Mouse (Mus musculus) spleen, adult 2 months (tissue): ENCODE measurements around the gene Scn4a. TPM values are rescaled to one million over a fixed set of nuclear protein-coding genes. Genes with fewer than 3 reads are reported as not detected.
"Not testable (repeated sequence)": the region's sequence is repeated elsewhere in the genome, so short reads cannot be mapped to it uniquely, and the experiment has no call there.

Experiments used
- DNase-seq, 2 experiments: peaks; one replicate each; pipeline versions ENCODE4 v3.0.0 to v3.0.0-alpha.2; 2012 to 2021; ENCODE audit warnings: low spot score in 2 of 2, low read depth in 1 of 2
- H3K27ac ChIP-seq: fragments of 200-500 bp; 2 replicates; pipeline ENCODE4 v1.5.1; 2012; ENCODE audit warnings: low read length, inconsistent platforms; ENCODE audit not compliant: insufficient read depth
- H3K27me3 ChIP-seq: fragments of 200-500 bp; 2 replicates; pipeline ENCODE4 v1.6.1; 2012; ENCODE audit warnings: mild to moderate bottlenecking, moderate library complexity, low read length, inconsistent platforms; ENCODE audit not compliant: control insufficient read depth, insufficient read depth
- H3K36me3 ChIP-seq: fragments of 200-500 bp; 2 replicates; pipeline ENCODE4 v1.6.1; 2012; ENCODE audit warnings: mild to moderate bottlenecking, low read length, inconsistent platforms; ENCODE audit not compliant: control insufficient read depth, insufficient read depth
- H3K4me1 ChIP-seq: fragments of 200-500 bp; 2 replicates; pipeline ENCODE4 v1.6.1; 2011; ENCODE audit warnings: inconsistent platforms; ENCODE audit not compliant: control insufficient read depth, insufficient read depth, insufficient read length
- H3K4me3 ChIP-seq: fragments of 200-500 bp; 2 replicates; pipeline ENCODE4 v1.5.1; 2011; ENCODE audit warnings: mild to moderate bottlenecking, inconsistent platforms; ENCODE audit not compliant: insufficient read depth, insufficient read length; ENCODE audit errors: extremely low read depth
- CTCF ChIP-seq: fragments of 200-500 bp; IDR thresholded peaks from 2 replicates; pipeline ENCODE4 v1.5.1; 2011; ENCODE audit warnings: mild to moderate bottlenecking, inconsistent platforms; ENCODE audit not compliant: insufficient read depth, insufficient read length, insufficient replicate concordance; ENCODE audit errors: extremely low read depth
- POLR2A ChIP-seq: fragments of 200-500 bp; IDR thresholded peaks from 2 replicates; pipeline ENCODE4 v1.6.1; 2011; ENCODE audit warnings: low read depth, low read length, inconsistent platforms
- WGBS: fragments of 180-500 bp; shearing (Covaris S2); methylation state at CpG from one replicate; pipeline ENCODE4 v1.1.7; 2018; 5-methylcytosine and 5-hydroxymethylcytosine counted together
- polyA plus RNA-seq: library from polyadenylated mRNA; depleted of rRNA; stranded (reverse); fragments of >200 nt; gene quantifications from 2 replicates; pipeline ENCODE4 v1.2.3, GENCODE M21; 2012

The Scn4a gene
- polyA plus RNA-seq, 1 experiment = 6.1 TPM

DNA sequence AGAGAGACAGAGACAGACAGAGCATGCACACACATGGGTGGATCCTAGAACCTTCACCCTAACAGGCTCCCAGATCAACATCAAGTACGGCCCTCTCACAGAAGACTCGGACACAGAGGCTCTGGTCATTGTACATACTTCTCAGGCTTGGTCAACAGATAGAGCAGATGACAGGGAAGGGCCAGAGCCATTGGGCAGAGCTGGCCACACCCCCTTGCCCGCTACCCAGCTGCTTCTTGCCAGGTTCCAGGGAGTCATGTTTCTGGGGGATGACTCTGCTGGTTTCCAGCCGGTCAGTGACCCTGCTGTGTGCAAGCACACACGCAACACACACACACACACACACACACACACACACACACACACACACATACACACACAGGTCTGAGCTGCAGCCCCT lies 2.2 kb downstream of the Scn4a start:
- no peak for TF ChIP-seq POLR2A
- Histone ChIP-seq H3K4me3 (no peak overlapping the region), H3K4me1 (peaks cover 10% of the 10 kb centered on the region), H3K27me3 (no peaks in the 10 kb centered on the region), H3K36me3 (no peaks in the 10 kb centered on the region), H3K27ac (no peak overlapping the region)
- no peak for DNase-seq
- WGBS = 86% methylated on average over 5 of the region's 5 CpGs

DNA sequence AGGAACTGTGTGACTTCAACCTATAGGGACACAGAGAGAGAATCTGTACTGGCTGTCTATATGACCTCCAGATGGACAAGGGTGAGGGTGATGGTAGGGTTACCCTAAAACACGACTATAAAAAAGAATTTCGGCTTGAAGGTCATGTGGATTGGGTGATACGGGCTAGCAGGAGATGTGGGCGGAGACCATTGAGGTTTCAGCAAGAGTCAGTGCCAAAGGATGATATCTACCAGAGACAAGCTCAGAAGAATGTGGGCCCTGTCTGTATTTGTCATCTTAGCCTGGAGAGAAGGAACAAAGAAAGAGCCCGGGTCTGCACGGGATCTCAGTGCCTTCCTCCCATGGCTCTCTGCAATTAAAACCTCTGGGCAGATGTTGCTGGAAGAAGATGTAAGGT lies 3.3 kb downstream of the Scn4a start:
- no peak for TF ChIP-seq CTCF
- no peak for TF ChIP-seq POLR2A
- Histone ChIP-seq H3K4me3 (no peak overlapping the region), H3K27ac (no peak overlapping the region), H3K4me1 (no peaks in the 10 kb centered on the region), H3K27me3 (no peaks in the 10 kb centered on the region), H3K36me3 (no peaks in the 10 kb centered on the region)
- 80% methylated on average over 6 of the region's 6 CpGs for WGBS
- DNase-seq = no peak

DNA sequence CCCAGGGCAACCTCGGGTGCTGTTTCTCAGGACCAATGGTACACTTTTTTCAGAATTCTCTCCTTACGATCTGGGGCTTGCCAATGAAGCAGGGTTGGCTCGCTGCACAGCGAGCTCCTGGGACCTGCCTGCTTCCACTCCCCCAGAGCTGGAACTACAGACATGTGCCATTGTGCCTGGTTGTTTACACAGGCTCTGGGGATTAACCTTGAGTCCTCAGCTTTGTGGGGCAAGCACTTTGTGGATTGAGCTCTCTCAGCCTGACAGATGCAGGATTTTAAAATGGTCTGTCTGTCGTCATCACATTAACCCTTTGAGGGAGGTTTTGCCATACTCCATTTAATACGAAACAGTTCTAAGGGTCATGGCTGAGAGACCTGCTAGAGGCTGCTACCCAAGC lies 8.2 kb downstream of the Scn4a start:
- WGBS = 80% methylated on average over 6 of the region's 6 CpGs
- DNase-seq = no peak
- Histone ChIP-seq H3K27ac (no peak overlapping the region), H3K36me3 (no peaks in the 10 kb centered on the region), H3K27me3 (no peaks in the 10 kb centered on the region), H3K4me1 (no peaks in the 10 kb centered on the region), H3K4me3 (no peak overlapping the region)
- TF ChIP-seq CTCF (no peak), POLR2A (no peak)

DNA sequence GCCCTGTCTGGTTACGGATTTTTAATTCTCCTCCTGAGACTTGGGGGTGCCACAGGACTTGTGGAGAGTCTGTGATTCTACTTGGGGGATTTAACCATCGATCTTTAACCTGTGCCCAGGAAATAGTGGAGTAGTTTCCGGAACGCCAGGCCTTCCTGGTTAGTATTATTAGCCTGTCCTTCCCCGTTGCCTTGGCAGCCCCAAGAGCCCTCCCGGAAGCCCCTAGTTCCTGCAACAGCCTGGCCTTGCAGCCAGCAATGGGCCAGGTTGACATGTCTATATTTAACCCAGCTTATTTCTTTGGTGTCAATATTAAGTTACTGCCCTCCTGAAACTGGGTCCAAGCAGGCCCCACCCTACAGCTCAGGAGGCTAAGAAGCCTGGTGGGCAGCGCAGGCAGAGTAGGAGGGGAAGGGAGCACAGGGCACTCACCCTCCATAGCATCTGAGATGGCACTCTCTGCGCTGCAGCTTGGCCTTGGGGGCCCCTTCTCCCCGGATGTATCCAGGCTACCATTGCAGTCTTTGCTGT lies 12.0 kb downstream of the Scn4a start:
- TF ChIP-seq CTCF = no peak
- TF ChIP-seq POLR2A = no peak
- H3K27me3 ChIP-seq = no peaks in the 10 kb centered on the region
- WGBS = 32% methylated on average over 9 of the region's 9 CpGs

DNA sequence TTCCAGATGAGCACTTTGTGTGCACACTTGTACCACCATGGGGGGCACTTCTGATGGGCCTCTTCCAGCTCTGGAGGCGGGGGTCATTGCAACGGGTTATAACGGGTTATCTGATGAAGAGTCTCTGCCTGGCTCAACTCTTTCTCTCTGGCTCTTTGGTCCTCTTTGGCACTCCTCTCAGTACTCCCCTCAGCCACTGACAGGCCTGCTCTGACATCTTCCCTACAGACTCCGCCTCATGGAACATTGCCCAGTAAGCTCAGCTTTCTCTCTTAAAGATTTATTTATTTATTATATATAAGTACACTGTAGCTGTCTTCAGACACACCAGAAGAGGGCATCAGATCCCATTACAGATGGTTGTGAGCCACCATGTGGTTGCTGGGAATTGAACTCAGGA lies 13.8 kb downstream of the Scn4a start:
- H3K4me1 ChIP-seq, H3K4me3 ChIP-seq, DNase-seq, H3K36me3 ChIP-seq, H3K27ac ChIP-seq, H3K27me3 ChIP-seq: not testable (repeated sequence)
- 86% methylated on average over 4 of the region's 4 CpGs for WGBS

More for the DNA sequence above, 12.0 kb downstream of the Scn4a start:
- DNase-seq = no peak
- Histone ChIP-seq H3K36me3 (no peaks in the 10 kb centered on the region), H3K4me3 (no peak overlapping the region), H3K4me1 (no peaks in the 10 kb centered on the region), H3K27ac (no peak overlapping the region)

DNA sequence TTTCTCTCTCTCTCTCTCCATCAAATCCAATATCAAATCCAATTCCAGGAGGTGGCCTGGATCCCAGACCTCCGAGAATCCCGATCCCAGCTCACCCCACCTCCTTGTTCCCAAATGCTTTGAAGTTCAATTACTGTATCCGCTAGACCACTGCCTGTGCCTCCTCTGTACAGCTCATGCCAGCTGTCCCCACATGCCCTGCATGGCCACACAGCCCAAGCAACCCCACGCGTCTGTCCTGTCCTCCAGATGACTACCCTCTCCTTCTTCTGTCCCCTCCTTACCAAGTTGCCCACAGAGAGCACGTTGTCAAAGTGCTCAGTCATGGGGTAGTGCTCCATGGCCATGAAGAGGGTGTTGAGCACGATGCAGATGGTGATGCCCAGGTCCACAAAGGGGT lies 14.2 kb downstream of the Scn4a start:
- Histone ChIP-seq H3K36me3 (no peaks in the 10 kb centered on the region), H3K27me3 (no peaks in the 10 kb centered on the region), H3K4me3 (no peak overlapping the region), H3K4me1 (peaks cover 12% of the 10 kb centered on the region; the same call in 1 of the 2 replicates), H3K27ac (no peak overlapping the region)
- WGBS = 91% methylated on average over 7 of the region's 7 CpGs
- DNase-seq = no peak
- TF ChIP-seq POLR2A = no peak
- no peak for TF ChIP-seq CTCF

DNA sequence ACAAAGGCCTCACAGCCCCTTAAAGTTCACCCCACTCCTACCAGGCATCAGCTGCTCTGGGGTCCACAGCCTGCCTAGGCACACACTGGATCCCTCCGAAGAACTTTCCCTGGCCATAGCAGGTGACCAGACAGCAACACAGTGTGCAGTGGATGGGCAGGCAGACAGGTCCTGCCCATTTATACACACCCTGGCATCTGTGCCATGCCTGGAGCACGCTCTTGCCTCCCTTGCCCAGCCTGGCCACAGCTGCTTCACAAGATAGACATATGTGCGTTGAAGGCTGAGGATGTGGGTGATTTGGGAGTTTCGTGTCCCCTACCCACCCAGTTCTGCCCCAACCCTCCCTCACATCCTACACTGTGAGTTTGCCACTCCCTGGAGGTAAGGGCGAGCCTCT lies 15.1 kb downstream of the Scn4a start:
- TF ChIP-seq CTCF = no peak
- WGBS = 86% methylated on average over 5 of the region's 5 CpGs
- Histone ChIP-seq H3K36me3 (no peaks in the 10 kb centered on the region), H3K27me3 (no peaks in the 10 kb centered on the region), H3K4me1 (peaks cover 13% of the 10 kb centered on the region; the same call in 1 of the 2 replicates), H3K27ac (no peak overlapping the region), H3K4me3 (no peak overlapping the region)
- no peak for DNase-seq
